Mouse (Mus musculus) thymus, postnatal 36 days (tissue): ENCODE data around the gene Cyp2d22.
"Not testable (repeated sequence)": the region's sequence is repeated elsewhere in the genome, so short reads cannot be mapped to it uniquely, and the experiment has no call there.

Experiments
- DNase-seq, 2 experiments: peaks; one replicate each; pipeline ENCODE4 v3.0.0; 2022; ENCODE audit warnings: mixed read lengths in 2 of 2

Gene Cyp2d22

GRCm38 (mm10) chr15:82376393-82377138 lies 3.5 kb downstream of the Cyp2d22 start:
- no peak for DNase-seq

- DNase-seq: no peak
Observed at GRCm38 (mm10) chr15:82375855-82376254, 4.2 kb downstream of the Cyp2d22 start.

GRCm38 (mm10) chr15:82374437-82374836 lies 5.6 kb downstream of the Cyp2d22 start:
- no peak for DNase-seq

GRCm38 (mm10) chr15:82372991-82373390 lies 7.1 kb downstream of the Cyp2d22 start:
- DNase-seq: no peak

- DNase-seq: no peak
Observed at GRCm38 (mm10) chr15:82372446-82372845, 7.6 kb downstream of the Cyp2d22 start.

- DNase-seq: no peak
Observed at GRCm38 (mm10) chr15:82368851-82369250, 11.2 kb downstream of the Cyp2d22 start.

GRCm38 (mm10) chr15:82368146-82368545 lies 11.9 kb downstream of the Cyp2d22 start:
- no peak for DNase-seq

- DNase-seq: not testable (repeated sequence)
Observed at GRCm38 (mm10) chr15:82364561-82364960, 15.5 kb downstream of the Cyp2d22 start.

- not testable (repeated sequence) for DNase-seq
Observed at GRCm38 (mm10) chr15:82363801-82364200, 16.3 kb downstream of the Cyp2d22 start.

GRCm38 (mm10) chr15:82362234-82362633 lies 17.8 kb downstream of the Cyp2d22 start:
- DNase-seq: no peak

- DNase-seq: peak; percentile 35 to 52
Observed at GRCm38 (mm10) chr15:82361459-82362018, 18.5 kb downstream of the Cyp2d22 start.

- no peak for DNase-seq
Observed at GRCm38 (mm10) chr15:82358431-82359260, 21.4 kb downstream of the Cyp2d22 start.

- DNase-seq: peak; percentile 94 to 97
Observed at GRCm38 (mm10) chr15:82354126-82354945, 25.7 kb downstream of the Cyp2d22 start, which contains the start of gene Ndufa6. Ndufa6 (minus strand) TSS chr15:82354322.

GRCm38 (mm10) chr15:82353745-82354113 lies 26.3 kb downstream of the Cyp2d22 start:
- no peak for DNase-seq

- peak in 1 of 2 experiments; percentile 25 for DNase-seq
Observed at GRCm38 (mm10) chr15:82353078-82353744, 26.8 kb downstream of the Cyp2d22 start.

- DNase-seq: no peak
Observed at GRCm38 (mm10) chr15:82351480-82351879, 28.6 kb downstream of the Cyp2d22 start.

GRCm38 (mm10) chr15:82350349-82350748 lies 29.7 kb downstream of the Cyp2d22 start:
- DNase-seq: no peak

GRCm38 (mm10) chr15:82348999-82349341 lies 31.1 kb downstream of the Cyp2d22 start:
- DNase-seq: no peak

GRCm38 (mm10) chr15:82348258-82348998 lies 31.6 kb downstream of the Cyp2d22 start:
- no peak for DNase-seq

GRCm38 (mm10) chr15:82347852-82348251 lies 32.2 kb downstream of the Cyp2d22 start:
- DNase-seq: no peak

GRCm38 (mm10) chr15:82347303-82347676 lies 32.8 kb downstream of the Cyp2d22 start:
- no peak for DNase-seq
